Mouse (Mus musculus): ENCODE results near the gene S100a5. TPM values are rescaled to one million over a fixed set of nuclear protein-coding genes. Genes with fewer than 3 reads are reported as not detected.

The S100a5 gene
- polyA plus RNA-seq (2012; rRNA removed), result not detected in 2 replicates

GRCm38 (mm10) chr3:90608223-90608622 lies at the start of gene S100a5:
S100a5 (plus strand) TSS chr3:90608523.
- no peaks in the 10 kb centered on the region for H3K36me3 ChIP-seq (ENCODE audit: control insufficient read depth, insufficient read depth, low read length)
- 67% methylated on average over 3 of the region's 3 CpGs for WGBS
- 0 out of 2 replicates have a peak within 1 kb of the TSS, but pooled peaks have one; percentile 5 for H3K27ac ChIP-seq (ENCODE audit: insufficient read depth, low read length)
- H3K4me3 ChIP-seq (ENCODE audit: extremely low read depth, insufficient read depth, insufficient read length), result no peak within 1 kb of the TSS
- no peaks in the 10 kb centered on the region for H3K27me3 ChIP-seq (ENCODE audit: control insufficient read depth, insufficient read depth, low read length)
- no peak for TF ChIP-seq CTCF (IDR thresholded peaks at IDR 0.05; ENCODE audit: extremely low read depth, insufficient read depth, insufficient read length, insufficient replicate concordance)
- no peak for TF ChIP-seq POLR2A (IDR thresholded peaks at IDR 0.05; ENCODE audit: low read depth, low read length)
- H3K4me1 ChIP-seq (ENCODE audit: control insufficient read depth, insufficient read depth, insufficient read length), result peaks cover 18% of the 10 kb centered on the region; the same call in 1 of the 2 replicates
- DNase-seq (ENCODE audit: low read depth in 1 of 2, low spot score in 2 of 2), result no peak

GRCm38 (mm10) chr3:90560008-90560628 lies 48.2 kb upstream of the S100a5 start, which contains the start of gene S100a3:
S100a3 (plus strand) TSS chr3:90560578.
- DNase-seq (ENCODE audit: low read depth in 1 of 2, low spot score in 2 of 2), result no peak
- TF ChIP-seq POLR2A (IDR thresholded peaks at IDR 0.05; ENCODE audit: low read depth, low read length), result no peak
- TF ChIP-seq CTCF (IDR thresholded peaks at IDR 0.05; ENCODE audit: extremely low read depth, insufficient read depth, insufficient read length, insufficient replicate concordance), result no peak
- no peak within 1 kb of the TSS for H3K27ac ChIP-seq (ENCODE audit: insufficient read depth, low read length)
- WGBS, result 76% methylated on average over 6 of the region's 6 CpGs
- no peaks in the 10 kb centered on the region for H3K4me1 ChIP-seq (ENCODE audit: control insufficient read depth, insufficient read depth, insufficient read length)
- H3K36me3 ChIP-seq (ENCODE audit: control insufficient read depth, insufficient read depth, low read length), result no peaks in the 10 kb centered on the region
- H3K4me3 ChIP-seq (ENCODE audit: extremely low read depth, insufficient read depth, insufficient read length), result no peak within 1 kb of the TSS
- no peaks in the 10 kb centered on the region for H3K27me3 ChIP-seq (ENCODE audit: control insufficient read depth, insufficient read depth, low read length)

GRCm38 (mm10) chr3:90574691-90575090 lies 33.6 kb upstream of the S100a5 start:
- Histone ChIP-seq H3K36me3 (ENCODE audit: control insufficient read depth, insufficient read depth, low read length) (no peaks in the 10 kb centered on the region), H3K4me1 (ENCODE audit: control insufficient read depth, insufficient read depth, insufficient read length) (no peaks in the 10 kb centered on the region), H3K27me3 (ENCODE audit: control insufficient read depth, insufficient read depth, low read length) (no peaks in the 10 kb centered on the region), H3K27ac (ENCODE audit: insufficient read depth, low read length) (no peak overlapping the region), H3K4me3 (ENCODE audit: extremely low read depth, insufficient read depth, insufficient read length) (no peak overlapping the region)
- TF ChIP-seq POLR2A (IDR thresholded peaks at IDR 0.05; ENCODE audit: low read depth, low read length), result no peak
- TF ChIP-seq CTCF (IDR thresholded peaks at IDR 0.05; ENCODE audit: extremely low read depth, insufficient read depth, insufficient read length, insufficient replicate concordance), result no peak
- DNase-seq (ENCODE audit: low read depth in 1 of 2, low spot score in 2 of 2), result no peak
- WGBS, result 85% methylated on average over 5 of the region's 5 CpGs

GRCm38 (mm10) chr3:90575320-90575719 lies 33.0 kb upstream of the S100a5 start:
- Histone ChIP-seq H3K4me1 (ENCODE audit: control insufficient read depth, insufficient read depth, insufficient read length) (no peaks in the 10 kb centered on the region), H3K27me3 (ENCODE audit: control insufficient read depth, insufficient read depth, low read length) (no peaks in the 10 kb centered on the region), H3K4me3 (ENCODE audit: extremely low read depth, insufficient read depth, insufficient read length) (no peak overlapping the region), H3K36me3 (ENCODE audit: control insufficient read depth, insufficient read depth, low read length) (no peaks in the 10 kb centered on the region), H3K27ac (ENCODE audit: insufficient read depth, low read length) (no peak overlapping the region)
- no peak for TF ChIP-seq POLR2A (IDR thresholded peaks at IDR 0.05; ENCODE audit: low read depth, low read length)
- TF ChIP-seq CTCF (IDR thresholded peaks at IDR 0.05; ENCODE audit: extremely low read depth, insufficient read depth, insufficient read length, insufficient replicate concordance), result no peak
- 72% methylated on average over 3 of the region's 3 CpGs for WGBS
- DNase-seq (ENCODE audit: low read depth in 1 of 2, low spot score in 2 of 2), result no peak

GRCm38 (mm10) chr3:90576351-90577001 lies 31.8 kb upstream of the S100a5 start:
- no peak for DNase-seq (ENCODE audit: low read depth in 1 of 2, low spot score in 2 of 2)
- WGBS, result 83% methylated on average over 10 of the region's 10 CpGs
- Histone ChIP-seq H3K4me3 (ENCODE audit: extremely low read depth, insufficient read depth, insufficient read length) (no peak overlapping the region), H3K27ac (ENCODE audit: insufficient read depth, low read length) (no peak overlapping the region), H3K36me3 (ENCODE audit: control insufficient read depth, insufficient read depth, low read length) (no peaks in the 10 kb centered on the region), H3K27me3 (ENCODE audit: control insufficient read depth, insufficient read depth, low read length) (no peaks in the 10 kb centered on the region), H3K4me1 (ENCODE audit: control insufficient read depth, insufficient read depth, insufficient read length) (no peaks in the 10 kb centered on the region)
- TF ChIP-seq POLR2A (IDR thresholded peaks at IDR 0.05; ENCODE audit: low read depth, low read length) (no peak), CTCF (IDR thresholded peaks at IDR 0.05; ENCODE audit: extremely low read depth, insufficient read depth, insufficient read length, insufficient replicate concordance) (no peak)

- no peak for DNase-seq (ENCODE audit: low read depth in 1 of 2, low spot score in 2 of 2)
- Histone ChIP-seq H3K27me3 (ENCODE audit: control insufficient read depth, insufficient read depth, low read length) (no peaks in the 10 kb centered on the region), H3K36me3 (ENCODE audit: control insufficient read depth, insufficient read depth, low read length) (no peaks in the 10 kb centered on the region), H3K27ac (ENCODE audit: insufficient read depth, low read length) (no peak overlapping the region), H3K4me3 (ENCODE audit: extremely low read depth, insufficient read depth, insufficient read length) (no peak overlapping the region), H3K4me1 (ENCODE audit: control insufficient read depth, insufficient read depth, insufficient read length) (peaks cover 3% of the 10 kb centered on the region; the same call in 1 of the 2 replicates)
- 90% methylated on average over 7 of the region's 7 CpGs for WGBS
- TF ChIP-seq POLR2A (IDR thresholded peaks at IDR 0.05; ENCODE audit: low read depth, low read length) (no peak), CTCF (IDR thresholded peaks at IDR 0.05; ENCODE audit: extremely low read depth, insufficient read depth, insufficient read length, insufficient replicate concordance) (no peak)
Measured at GRCm38 (mm10) chr3:90579433-90579832, 28.9 kb upstream of the S100a5 start.

GRCm38 (mm10) chr3:90581141-90581540 lies 27.2 kb upstream of the S100a5 start:
- H3K27me3 ChIP-seq (ENCODE audit: control insufficient read depth, insufficient read depth, low read length), result no peaks in the 10 kb centered on the region
- no peaks in the 10 kb centered on the region for H3K36me3 ChIP-seq (ENCODE audit: control insufficient read depth, insufficient read depth, low read length)
- peaks cover 8% of the 10 kb centered on the region; the same call in 1 of the 2 replicates for H3K4me1 ChIP-seq (ENCODE audit: control insufficient read depth, insufficient read depth, insufficient read length)
- 95% methylated on average over 5 of the region's 5 CpGs for WGBS
- H3K27ac ChIP-seq (ENCODE audit: insufficient read depth, low read length), result no peak overlapping the region
- TF ChIP-seq POLR2A (IDR thresholded peaks at IDR 0.05; ENCODE audit: low read depth, low read length) (no peak), CTCF (IDR thresholded peaks at IDR 0.05; ENCODE audit: extremely low read depth, insufficient read depth, insufficient read length, insufficient replicate concordance) (no peak)
- DNase-seq (ENCODE audit: low read depth in 1 of 2, low spot score in 2 of 2), result no peak
- H3K4me3 ChIP-seq (ENCODE audit: extremely low read depth, insufficient read depth, insufficient read length), result no peak overlapping the region
